Mouse (Mus musculus) frontal cortex, adult (tissue): Measurements from ENCODE around the gene Speg.

Experiments
- ATAC-seq: cut with Nextera tagmentation; 2 replicates; pipeline ENCODE4 v1.9.2; 2017; ENCODE audit warnings: mild to moderate bottlenecking, moderate library complexity, mixed read lengths; ENCODE audit not compliant: low TSS enrichment

The Speg gene

DNA sequence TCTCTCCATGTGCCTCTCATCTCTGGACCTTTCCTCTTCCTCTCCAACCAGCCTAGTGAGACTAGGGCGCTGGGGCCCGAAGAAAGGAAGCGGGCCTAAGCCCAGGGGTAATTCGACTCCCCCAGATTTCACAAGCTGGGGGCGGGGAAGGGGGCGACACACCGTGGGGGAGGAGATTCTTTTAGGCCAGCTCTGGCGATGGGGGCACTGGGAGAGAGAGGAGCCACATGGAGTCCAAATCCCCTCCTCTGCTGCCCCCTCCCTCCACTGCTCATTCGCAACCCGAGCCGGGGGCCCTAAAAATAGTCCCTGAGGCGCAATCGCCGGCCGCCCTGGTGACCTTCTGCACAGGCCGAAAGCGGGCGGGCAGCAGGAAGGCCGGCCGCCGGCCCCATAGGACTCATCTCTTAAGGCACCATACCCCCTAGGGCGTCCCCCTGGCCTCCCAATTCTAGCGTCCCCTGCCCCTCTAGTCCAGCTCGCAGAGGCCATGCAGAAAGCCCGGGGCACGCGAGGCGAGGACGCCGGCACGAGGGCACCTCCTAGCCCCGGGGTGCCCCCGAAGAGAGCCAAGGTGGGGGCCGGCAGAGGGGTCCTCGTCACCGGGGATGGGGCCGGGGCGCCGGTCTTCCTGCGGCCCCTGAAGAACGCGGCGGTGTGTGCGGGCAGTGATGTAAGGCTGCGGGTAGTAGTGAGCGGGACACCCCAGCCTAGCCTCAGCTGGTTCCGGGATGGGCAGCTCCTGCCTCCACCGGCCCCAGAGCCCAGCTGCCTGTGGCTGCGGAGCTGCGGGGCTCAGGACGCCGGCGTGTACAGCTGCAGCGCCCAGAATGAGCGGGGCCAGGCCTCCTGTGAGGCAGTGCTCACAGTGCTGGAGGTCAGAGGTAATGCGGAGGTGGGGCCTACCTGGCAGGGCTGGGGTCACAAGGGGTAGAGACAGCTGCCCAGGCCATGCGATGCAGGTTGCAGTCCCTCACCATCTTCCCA is at the start of gene Speg:
Gene Speg, plus strand, starts transcription at position 348 of the 987 bp plus-strand sequence.
- ATAC-seq: no peak

DNA sequence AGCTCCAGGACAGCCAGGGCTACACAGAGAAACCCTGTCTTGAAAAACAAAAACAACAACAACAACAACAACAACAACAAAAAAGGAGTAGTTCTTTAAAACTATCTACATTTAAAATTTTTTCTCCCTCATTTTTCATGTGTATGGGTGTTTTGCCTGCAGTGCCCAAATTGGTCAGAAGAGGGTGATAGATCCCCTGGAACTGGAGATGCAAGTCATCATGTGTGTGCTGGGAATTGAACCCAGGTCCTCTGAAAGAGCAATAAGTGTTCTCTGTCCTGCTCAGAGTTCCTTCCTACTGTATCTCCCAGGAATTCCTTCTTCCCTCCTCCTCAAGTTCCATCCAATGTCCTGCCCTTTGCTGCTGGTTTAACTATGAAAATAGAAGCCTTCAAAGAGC is 47.6 kb upstream of the Speg start:
- no peak for ATAC-seq

DNA sequence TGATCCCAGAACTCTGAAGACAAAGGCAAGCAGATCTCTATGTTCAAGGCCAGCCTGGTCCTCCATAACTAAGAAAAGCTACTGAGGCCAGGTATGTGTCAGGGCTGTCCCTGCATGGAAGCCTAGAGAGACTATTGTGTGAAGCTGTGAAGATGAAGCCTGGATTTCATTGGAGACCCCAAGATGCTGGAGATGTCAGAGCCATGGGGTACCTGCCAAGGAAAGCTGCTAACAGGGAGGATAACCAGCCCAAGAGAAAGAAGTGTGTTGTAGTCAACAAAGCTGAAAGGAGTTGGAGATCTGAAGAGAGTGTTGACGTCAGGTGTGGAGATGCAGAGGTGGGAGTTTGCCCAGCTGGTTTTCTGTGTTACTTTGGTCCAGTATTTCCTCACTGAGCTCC is 43.8 kb upstream of the Speg start:
- ATAC-seq: no peak

DNA sequence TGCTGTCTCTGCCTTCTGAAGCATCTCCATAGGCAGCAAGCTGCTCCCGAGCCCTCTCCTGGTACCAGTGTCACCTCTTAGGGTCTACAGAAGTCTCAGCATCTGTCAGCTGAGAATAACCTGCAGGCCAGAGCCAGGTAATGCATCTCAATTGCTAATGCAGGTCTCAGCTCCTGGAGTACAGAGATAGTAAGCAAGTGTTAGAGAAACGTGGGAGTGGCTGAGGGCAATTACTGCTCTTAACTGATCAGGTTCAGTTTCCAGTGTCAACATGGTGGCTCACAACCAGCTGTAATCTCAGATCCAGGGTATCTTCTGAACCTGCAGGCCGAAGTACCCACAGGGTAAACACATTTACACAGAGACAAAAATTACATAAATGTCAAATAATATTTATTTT is 38.6 kb upstream of the Speg start:
- no peak for ATAC-seq

DNA sequence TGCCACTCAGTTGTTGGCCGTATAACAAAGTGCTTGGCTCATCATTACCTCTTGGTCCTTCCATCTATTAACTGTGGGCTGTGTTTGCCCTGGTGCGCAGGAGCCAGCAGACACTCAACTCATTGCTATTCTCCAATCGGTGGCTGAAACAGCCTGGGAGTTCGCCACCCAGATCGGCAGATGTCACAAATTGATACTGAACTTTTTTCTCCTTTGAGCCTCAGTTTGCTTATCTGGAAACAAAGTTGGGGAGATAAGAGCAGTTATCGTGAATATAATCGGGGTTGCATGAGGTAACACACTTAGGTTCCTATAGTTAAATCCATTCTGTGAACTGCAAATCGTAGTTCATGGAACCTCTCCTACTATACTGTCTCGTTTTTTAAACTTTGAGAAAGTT is 38.0 kb upstream of the Speg start:
- ATAC-seq: no peak

DNA sequence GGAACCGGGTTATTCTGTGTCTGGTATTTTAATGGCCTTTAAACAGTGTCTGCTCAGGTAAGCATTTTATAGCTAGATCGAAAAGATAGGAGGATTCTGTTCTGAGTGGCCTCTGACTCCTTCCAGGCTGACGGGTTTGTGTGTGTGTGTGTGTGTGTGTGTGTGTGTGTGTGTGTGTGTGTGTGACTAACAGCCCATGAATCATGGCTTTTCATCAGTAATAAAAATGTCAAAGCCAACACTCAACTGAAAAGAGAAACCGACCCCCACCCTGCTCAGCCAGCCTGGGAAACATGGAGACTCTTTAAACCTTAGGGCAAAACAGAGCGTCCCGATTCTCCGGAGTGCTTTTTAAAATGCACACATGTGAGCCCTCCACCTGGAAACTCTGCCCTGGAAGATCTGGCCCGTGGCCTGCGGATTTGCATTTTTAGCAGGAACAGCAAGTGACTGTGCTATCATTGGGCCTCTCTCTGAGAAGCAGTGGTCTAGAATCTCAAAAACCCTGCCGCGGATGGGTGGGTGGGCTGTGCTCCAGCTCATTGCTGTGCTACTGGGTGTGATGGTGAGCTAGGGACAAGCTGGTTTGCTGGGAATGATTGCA is 36.9 kb upstream of the Speg start:
- peak; percentile 31; the same call in 1 of the 2 replicates for ATAC-seq

DNA sequence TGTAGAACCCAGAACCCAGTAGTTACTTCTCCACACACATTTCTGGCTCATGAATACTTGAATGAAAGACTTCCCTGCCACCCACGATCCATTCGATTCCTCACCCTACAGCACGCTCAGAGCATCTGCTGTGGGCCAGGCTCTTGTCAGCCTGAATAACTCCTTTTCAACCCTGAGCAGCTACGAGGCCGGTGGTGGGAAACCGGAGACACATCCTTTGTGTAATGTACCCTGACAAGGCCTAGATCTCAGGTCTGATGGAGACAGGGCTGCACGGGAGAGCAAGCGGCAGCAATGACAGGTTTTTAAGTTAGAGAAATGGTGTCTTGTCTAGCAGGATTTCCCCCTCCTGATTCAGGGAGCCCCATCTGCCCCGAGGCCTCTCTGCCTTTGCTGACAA is 35.8 kb upstream of the Speg start:
- peak; percentile 62 for ATAC-seq

DNA sequence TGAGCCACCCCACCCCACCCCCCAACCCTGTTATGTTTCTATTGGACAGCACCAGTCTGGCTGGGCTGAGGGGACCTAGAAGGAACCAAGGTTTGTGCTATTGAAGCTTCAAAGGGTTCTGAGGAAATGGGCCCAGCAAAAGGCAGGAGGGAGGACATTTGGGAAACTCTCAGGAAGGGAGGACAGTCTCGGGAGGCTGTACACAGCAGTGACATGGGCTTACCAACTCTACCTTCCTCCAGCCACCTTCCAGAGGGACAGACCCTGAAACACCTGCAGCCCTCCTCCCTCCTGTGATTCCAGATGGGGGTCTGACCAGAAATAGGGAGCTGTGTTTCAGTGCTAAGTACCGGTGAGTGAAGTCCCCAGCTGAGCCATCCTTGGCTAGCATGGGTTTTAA is 34.6 kb upstream of the Speg start:
- no peak for ATAC-seq

DNA sequence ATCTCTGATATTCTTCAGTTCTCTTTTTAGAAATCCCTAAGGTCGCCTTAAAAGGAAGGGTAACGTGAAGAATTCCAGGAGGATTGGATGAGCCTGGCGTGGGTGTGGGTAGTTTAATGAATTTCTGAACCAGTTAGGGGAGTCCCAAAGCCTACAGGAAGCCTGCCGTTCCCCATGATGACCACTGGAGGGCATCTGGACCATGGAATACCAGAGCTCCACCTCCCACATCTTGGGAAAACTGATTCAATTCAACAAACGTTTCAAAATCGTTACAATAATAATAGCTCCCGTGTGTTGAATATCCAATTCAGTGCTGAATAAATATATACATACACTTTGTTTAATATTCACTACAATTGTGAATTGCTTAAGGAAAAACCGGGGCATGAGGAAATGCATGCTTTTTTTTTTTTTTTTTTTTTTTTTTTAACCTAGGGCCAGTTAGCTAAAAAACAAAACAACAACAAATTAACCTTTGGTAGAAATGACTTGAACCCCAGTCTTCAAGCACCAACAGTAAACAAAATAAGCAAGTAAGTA is 32.2 kb upstream of the Speg start:
- peak; percentile 68; the same call in 1 of the 2 replicates for ATAC-seq

DNA sequence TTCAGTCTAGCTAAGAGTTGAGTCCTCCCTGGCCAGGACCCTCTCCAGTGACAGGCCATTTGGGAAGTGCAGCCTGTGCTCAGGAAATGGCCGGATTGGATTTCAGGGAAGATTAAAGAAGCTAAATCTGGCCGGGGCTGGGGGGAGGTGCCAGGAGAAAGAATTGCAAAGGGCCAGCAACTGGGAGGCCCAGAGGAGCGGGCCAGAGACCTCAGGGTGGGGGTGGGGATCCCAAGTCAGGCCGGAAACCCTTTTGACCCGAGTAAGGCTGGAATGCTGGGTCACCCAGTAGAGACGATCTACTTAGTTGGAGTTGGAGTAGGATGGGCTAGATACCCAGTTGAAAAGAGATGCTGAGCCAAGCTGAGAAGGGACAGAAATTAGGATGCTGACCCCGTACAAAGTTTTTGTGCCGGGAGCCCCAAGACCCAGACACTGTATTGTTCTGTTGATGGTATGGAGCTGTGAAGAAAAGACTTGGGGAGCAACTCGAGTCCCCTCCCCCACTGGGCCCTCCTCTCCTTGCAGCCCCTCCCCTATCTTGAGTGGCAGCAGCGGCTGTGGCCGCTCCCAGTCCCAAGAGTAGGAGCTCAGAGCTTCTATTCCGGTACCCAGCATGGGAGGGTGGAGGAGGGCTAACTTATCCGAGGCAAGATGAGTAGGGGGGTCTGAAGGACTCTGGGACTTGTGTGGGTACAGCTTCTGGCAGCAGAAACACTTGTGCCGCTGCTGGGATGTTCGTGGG is 30.6 kb upstream of the Speg start:
- no peak for ATAC-seq

DNA sequence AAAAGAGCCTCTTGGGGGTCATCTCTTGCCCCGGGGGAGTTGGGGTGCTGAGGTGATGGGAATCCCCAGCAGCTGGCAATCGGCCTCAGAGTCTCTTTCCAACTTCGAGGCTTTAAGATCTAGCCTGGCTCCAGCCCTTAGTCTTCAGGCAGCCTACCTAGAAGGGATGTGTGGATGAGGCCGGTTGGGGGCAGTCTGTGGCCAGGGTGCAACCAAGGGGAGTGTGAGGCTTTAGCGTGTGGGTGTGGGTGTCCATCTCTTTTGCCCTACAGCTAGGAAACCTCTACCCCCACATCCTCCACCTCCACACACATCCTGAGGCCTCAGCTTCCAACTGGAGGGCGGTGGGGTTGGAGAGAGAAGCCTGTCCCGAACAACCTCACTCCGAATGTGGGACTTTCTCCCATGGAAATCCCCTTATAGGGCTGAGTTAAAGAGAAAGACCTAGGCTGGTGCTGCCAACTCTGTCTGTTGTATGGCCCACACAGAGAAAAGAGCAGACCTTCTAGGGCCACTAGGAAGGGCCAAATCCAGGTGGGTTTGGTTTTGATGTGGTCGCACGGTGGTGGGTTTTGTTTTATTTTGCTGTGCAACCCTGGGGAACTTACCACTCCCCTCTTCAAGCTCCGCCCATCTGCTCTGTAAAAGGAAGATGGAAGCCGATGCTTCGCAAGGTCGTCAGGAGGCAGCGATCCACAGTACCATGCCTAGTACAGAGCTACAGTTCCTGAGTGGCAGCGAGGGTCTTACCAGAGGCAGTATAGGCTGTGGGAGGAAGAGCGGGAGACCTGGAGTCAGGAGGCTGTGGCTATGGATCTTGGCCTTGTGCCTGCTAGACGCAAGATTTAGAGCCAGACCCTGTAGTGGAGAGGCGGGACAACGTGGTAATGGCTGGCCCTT is 29.8 kb upstream of the Speg start:
- no peak for ATAC-seq

DNA sequence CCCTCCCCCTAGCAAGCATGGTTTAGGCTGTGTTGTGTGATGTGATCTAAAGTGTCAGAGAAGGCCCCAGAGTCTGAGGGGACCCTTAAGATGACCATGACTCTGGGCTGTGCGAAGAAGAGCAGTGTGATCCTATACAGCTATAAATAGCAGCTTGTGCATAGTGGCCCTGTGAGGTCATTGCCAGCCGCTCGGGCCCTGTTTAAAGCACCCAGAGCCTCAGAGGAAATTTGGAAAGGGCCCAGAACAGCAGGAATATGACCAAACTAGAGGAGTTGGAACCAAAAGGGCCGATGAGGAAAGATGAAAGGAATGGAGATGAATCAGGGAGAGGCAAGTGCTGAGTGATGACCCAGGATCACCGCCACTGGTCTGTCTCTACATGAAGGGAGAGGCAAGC is 27.8 kb upstream of the Speg start:
- no peak for ATAC-seq

DNA sequence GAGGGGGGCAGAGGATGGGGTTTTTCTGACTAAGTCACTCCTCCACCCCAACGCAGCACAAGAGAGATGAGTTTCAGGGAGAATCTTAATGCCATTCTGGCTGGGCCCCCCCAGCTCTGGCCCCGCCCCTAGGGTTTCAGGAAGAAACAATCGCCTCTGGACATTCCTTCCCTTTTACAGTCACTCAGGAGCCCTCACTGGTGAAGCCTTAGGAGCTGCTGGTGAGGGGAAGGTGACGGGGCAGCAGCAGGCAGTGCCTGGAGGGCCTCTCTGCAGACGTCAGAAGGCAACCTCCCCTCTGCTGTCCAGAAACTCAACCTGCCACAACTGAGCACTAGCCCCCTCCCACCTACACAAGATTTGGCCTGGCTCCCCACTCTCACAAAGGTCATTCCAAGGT is 25.8 kb upstream of the Speg start:
- no peak for ATAC-seq

DNA sequence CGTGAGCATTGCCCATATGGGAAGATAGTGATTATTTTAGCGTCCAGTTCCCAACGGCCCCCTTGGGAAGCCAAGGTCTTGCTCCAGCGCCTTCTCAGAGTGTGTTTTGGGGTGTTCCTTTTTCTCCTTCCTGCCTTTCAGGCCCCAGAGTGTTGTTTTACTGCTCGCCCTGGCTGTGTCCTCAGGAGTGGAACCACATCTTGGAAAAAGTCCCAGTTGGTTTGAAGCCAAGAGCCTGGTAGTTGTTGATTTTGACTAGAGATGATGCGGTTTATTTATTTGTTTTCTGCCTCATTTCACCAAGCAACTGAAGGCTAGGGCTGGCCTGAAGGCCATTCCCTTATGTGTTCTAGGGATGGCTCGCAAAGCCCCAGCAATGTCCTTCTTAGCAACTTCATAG is 17.8 kb upstream of the Speg start:
- ATAC-seq: no peak

DNA sequence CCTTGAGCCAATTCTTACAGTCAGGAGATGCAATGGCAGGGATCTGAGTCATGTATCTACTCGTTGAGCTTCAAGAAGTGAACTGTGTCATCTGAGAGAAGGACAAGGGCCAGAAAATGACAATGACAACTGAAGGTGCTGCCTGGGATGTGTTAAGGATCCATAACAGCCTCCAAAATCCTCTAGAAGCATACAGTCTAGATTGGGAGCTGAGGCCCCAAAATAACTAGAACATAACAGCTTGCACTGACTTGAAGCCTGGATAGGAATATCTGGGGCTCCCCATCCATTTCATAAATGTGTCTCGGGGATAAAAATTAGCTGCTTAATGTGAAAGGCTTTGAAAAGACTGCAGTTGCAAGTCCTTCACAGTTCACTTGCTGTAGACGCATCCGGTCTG is 17.1 kb upstream of the Speg start:
- ATAC-seq: peak; percentile 64

DNA sequence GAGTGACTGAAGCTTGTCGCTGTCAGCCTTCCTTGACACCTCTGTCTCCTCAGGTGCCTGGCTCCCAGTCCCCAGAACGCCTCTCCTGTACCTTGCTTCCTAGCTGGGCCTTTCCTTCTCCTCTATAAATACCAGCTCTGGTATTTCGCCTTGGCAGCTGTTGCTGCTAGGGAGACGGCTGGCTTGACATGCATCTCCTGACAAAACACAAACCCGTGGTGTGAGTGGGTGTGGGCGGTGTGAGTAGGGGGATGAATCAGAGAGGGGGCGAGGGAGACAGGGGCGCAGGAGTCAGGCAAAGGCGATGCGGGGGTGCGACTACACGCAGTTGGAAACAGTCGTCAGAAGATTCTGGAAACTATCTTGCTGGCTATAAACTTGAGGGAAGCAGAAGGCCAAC is 15.8 kb upstream of the Speg start:
- ATAC-seq: peak; percentile 79

DNA sequence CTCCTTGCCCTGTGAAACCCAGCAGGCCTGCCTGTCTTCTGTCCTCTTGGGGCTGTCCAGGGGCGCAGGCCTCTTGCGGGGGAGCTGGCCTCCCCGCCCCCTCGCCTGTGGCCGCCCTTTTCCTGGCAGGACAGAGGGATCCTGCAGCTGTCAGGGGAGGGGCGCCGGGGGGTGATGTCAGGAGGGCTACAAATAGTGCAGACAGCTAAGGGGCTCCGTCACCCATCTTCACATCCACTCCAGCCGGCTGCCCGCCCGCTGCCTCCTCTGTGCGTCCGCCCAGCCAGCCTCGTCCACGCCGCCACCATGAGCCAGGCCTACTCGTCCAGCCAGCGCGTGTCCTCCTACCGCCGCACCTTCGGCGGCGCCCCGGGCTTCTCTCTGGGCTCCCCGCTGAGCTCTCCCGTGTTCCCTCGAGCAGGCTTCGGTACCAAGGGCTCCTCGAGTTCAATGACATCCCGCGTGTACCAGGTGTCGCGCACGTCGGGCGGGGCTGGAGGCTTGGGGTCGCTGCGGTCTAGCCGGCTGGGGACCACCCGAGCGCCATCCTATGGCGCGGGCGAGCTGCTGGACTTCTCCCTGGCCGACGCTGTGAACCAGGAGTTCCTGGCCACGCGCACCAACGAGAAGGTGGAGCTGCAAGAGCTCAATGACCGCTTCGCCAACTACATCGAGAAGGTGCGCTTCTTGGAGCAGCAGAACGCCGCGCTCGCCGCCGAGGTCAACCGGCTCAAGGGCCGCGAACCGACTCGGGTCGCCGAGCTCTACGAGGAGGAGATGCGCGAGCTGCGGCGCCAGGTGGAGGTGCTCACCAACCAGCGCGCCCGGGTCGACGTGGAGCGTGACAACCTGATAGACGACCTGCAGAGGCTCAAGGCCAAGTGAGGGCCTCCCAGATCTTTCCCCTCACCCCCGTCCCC is 14.7 kb upstream of the Speg start, which contains the start of gene Des:
Gene Des, plus strand, starts transcription at position 218 of the 920 bp plus-strand sequence.
- ATAC-seq: no peak

DNA sequence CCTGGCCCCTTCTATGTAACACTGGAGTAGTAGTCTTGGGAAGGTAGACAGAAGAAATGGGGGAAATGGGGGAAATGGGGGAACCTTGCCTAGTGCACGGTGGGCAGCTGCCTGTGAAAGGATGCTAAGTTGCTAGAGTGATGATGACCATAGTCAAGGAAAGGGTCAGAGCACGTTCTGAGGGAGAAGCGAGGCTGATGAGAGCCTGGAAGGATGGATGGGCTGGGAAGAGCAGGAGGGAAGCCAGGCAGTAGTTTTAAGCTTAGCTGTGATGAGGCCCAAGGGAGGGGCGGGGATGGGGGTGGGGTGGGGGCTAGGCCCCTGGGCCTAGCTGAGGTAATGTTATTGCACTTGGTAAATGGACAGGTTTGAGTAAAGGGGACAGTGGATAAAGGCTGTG is 14.0 kb upstream of the Speg start:
- ATAC-seq: no peak

DNA sequence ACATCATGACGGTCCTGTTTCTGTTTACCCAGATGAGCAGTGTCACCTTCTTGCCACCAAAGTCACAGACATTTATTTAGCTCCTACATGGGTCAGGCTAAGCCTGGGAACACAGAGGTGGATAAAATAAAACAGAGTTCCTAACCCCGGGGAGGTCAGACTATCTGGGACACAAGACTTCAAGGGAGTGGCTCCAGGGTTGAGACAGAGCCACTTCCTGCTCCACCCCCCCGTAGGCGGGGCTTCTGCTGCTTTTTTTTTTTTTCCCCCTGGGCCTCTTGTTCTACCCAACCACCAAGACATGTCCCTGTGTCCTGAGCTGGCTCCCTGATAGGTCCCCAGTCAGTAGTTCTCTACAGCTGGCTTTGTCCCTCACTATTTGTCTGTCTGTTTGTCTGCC is 13.3 kb upstream of the Speg start:
- no peak for ATAC-seq

DNA sequence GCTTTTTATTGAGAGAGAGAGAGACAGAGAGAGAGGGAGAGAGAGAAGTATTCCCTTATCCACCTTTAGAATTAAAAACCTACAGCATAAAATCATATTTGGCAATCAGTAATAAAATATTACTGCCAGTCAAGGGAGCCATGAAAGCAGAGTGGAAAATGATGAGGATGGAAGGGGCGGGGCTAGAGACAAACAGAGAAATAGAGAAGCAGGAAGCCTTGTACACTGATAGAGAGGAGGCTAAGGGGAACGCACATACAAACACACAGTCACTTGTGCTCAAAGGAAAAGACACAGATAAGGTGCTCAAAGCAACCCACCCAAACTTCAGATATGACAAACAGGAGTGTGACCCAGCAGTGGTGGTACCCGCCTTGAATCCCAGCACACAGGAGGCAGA is 11.2 kb upstream of the Speg start:
- no peak for ATAC-seq
